ENCODE assay signal across 20 mouse cellular contexts in genomic region chr17:48938711-48939220, GRCm38 (mm10). TPM values are rescaled to one million over a fixed set of nuclear protein-coding genes. Genes with fewer than 3 reads are reported as not detected.
DNase-seq lines count a peak whose midpoint lies in the region; ATAC-seq and TF ChIP-seq lines count a peak whose summit lies in the region.
"Had no signal": no experiment of that assay in that cellular context is flagged by ENCODE, and none has a peak within 500 bp of the region (broad histone marks: within the 10 kb centered on the region; RNA-seq: fewer than 3 reads in every experiment).

No protein-coding gene starts in this region.

- H3K4me2 ChIP-seq in kidney, embryonic 16.5 days (replicated peaks; ENCODE audit: low read depth, low read length): no peak overlapping the region
- H3K4me2 ChIP-seq in hindbrain, embryonic 14.5 days (replicated peaks): no peak overlapping the region
- H3K4me2 ChIP-seq: forebrain, embryonic 13.5 days; heart, embryonic 15.5 days; limb, embryonic 12.5 days; midbrain, embryonic 13.5 days; neural tube, embryonic 15.5 days had no signal

- no peak for TF ChIP-seq POLR2A in kidney, adult 2 months (IDR thresholded peaks at IDR 0.05; ENCODE audit: low read depth, low read length)

- no peak for ATAC-seq in kidney, embryonic 16.5 days (ENCODE audit: low FRiP score, low TSS enrichment)
- ATAC-seq in hindbrain, embryonic 14.5 days (ENCODE audit: low FRiP score): no peak
- ATAC-seq: forebrain, embryonic 13.5 days; inflammation-experienced regulatory T-cells, adult 6 months; midbrain, embryonic 13.5 days had no signal

- TF ChIP-seq CTCF in kidney, adult 2 months (conservative IDR thresholded peaks at IDR 0.05; ENCODE audit: insufficient read depth, insufficient read length, low read depth, low read length): no peak

- peak; percentile 39 for DNase-seq in adrenal gland, postnatal 14 days
- no peak for DNase-seq in adrenal gland, postnatal 25 days
- DNase-seq in kidney, adult 2 months: peak; percentile 81
- peak; percentile 20 for DNase-seq in right cerebral cortex, postnatal 25 days
- DNase-seq in right cerebral cortex, adult 2 months (ENCODE audit: low spot score in 2 of 2): no peak
- no peak for DNase-seq in urinary bladder, postnatal 10 days (ENCODE audit: low spot score)
- no peak for DNase-seq in hindbrain, embryonic 14.5 days (ENCODE audit: low spot score)
- DNase-seq: right cerebral cortex, postnatal 4 days; thymus, postnatal 36 days had no signal

- no peaks in the 10 kb centered on the region for H3K9me3 ChIP-seq in kidney, embryonic 16.5 days (ENCODE audit: low read length)
- H3K9me3 ChIP-seq in hindbrain, embryonic 14.5 days (ENCODE audit: control insufficient read depth, low read length): no peaks in the 10 kb centered on the region
- H3K9me3 ChIP-seq: embryonic facial prominence, embryonic 10.5 days; forebrain, embryonic 13.5 days; heart, embryonic 15.5 days; limb, embryonic 12.5 days; midbrain, embryonic 13.5 days; neural tube, embryonic 15.5 days had no signal

- no peaks in the 10 kb centered on the region for H3K27me3 ChIP-seq in kidney, adult 2 months (replicated peaks; ENCODE audit: control insufficient read depth, insufficient read depth, low read length)
- peaks cover 2% of the 10 kb centered on the region; the same call in 1 of the 2 replicates for H3K27me3 ChIP-seq in kidney, embryonic 16.5 days (ENCODE audit: insufficient read depth, low read length)
- H3K27me3 ChIP-seq in hindbrain, embryonic 14.5 days (ENCODE audit: control insufficient read depth, insufficient read depth, low read length): 0 out of 2 replicates have a peak, but pooled peaks cover 2% of the 10 kb centered on the region
- H3K27me3 ChIP-seq: neural tube, embryonic 15.5 days had no signal

- H3K4me3 ChIP-seq in kidney, adult 2 months (ENCODE audit: insufficient read depth, low read depth, low read length): no peak overlapping the region
- H3K4me3 ChIP-seq in kidney, embryonic 16.5 days (ENCODE audit: low read length): no peak overlapping the region
- no peak overlapping the region for H3K4me3 ChIP-seq in hindbrain, embryonic 14.5 days (replicated peaks; ENCODE audit: low read length)
- H3K4me3 ChIP-seq: embryonic facial prominence, embryonic 10.5 days; forebrain, embryonic 13.5 days; heart, embryonic 15.5 days; layer of hippocampus, adult 2 months; limb, embryonic 12.5 days; midbrain, embryonic 13.5 days; neural tube, embryonic 15.5 days had no signal

- no peak overlapping the region for H3K9ac ChIP-seq in kidney, embryonic 16.5 days (replicated peaks; ENCODE audit: low read length)
- H3K9ac ChIP-seq in hindbrain, embryonic 14.5 days: no peak overlapping the region
- H3K9ac ChIP-seq: forebrain, embryonic 13.5 days; heart, embryonic 15.5 days; limb, embryonic 12.5 days; midbrain, embryonic 13.5 days; neural tube, embryonic 15.5 days had no signal

- no peak overlapping the region for H3K27ac ChIP-seq in kidney, adult 2 months (ENCODE audit: insufficient read depth, low read depth, low read length)
- H3K27ac ChIP-seq in kidney, embryonic 16.5 days (ENCODE audit: low read length): no peak overlapping the region
- no peak overlapping the region for H3K27ac ChIP-seq in hindbrain, embryonic 14.5 days
- H3K27ac ChIP-seq: embryonic facial prominence, embryonic 10.5 days; forebrain, embryonic 13.5 days; heart, embryonic 15.5 days; layer of hippocampus, adult 2 months; limb, embryonic 12.5 days; midbrain, embryonic 13.5 days; neural tube, embryonic 15.5 days had no signal

- no peaks in the 10 kb centered on the region for H3K36me3 ChIP-seq in kidney, adult 2 months (ENCODE audit: control insufficient read depth, insufficient read depth, low read length)
- no peaks in the 10 kb centered on the region for H3K36me3 ChIP-seq in kidney, embryonic 16.5 days (ENCODE audit: insufficient read depth, low read length)
- no peaks in the 10 kb centered on the region for H3K36me3 ChIP-seq in hindbrain, embryonic 14.5 days (replicated peaks; ENCODE audit: control insufficient read depth, insufficient read depth)
- H3K36me3 ChIP-seq: embryonic facial prominence, embryonic 10.5 days; heart, embryonic 15.5 days; limb, embryonic 12.5 days; midbrain, embryonic 13.5 days; neural tube, embryonic 15.5 days had no signal

- H3K4me1 ChIP-seq in kidney, adult 2 months (ENCODE audit: control insufficient read depth, insufficient read depth, low read length): no peaks in the 10 kb centered on the region
- H3K4me1 ChIP-seq in kidney, embryonic 16.5 days (ENCODE audit: insufficient read depth, low read length): peaks cover 29% of the 10 kb centered on the region
- peaks cover 17% of the 10 kb centered on the region; the same call in 1 of the 2 replicates for H3K4me1 ChIP-seq in hindbrain, embryonic 14.5 days (replicated peaks; ENCODE audit: control insufficient read depth, insufficient read depth, low read length)
- H3K4me1 ChIP-seq: embryonic facial prominence, embryonic 10.5 days; heart, embryonic 15.5 days; limb, embryonic 12.5 days had no signal

- 52% methylated on average over 7 of the region's 7 CpGs for WGBS in kidney, adult 2 months
- 61% methylated on average over 7 of the region's 7 CpGs for WGBS in kidney, embryonic 16.5 days
- WGBS in hindbrain, embryonic 14.5 days: 79% methylated on average over 7 of the region's 7 CpGs

RNA-seq across cellular contexts. Expression of gene Lrfn2, which starts 6.6 kb away (rescaled TPM):
- total RNA-seq in adrenal gland, postnatal 14 days (2021): 0.48 and 0.49 TPM in 2 replicates
- total RNA-seq in adrenal gland, postnatal 25 days (2021): 0.18 and 0.38 TPM in 2 replicates
- 0.22 and 0.30 TPM in 2 replicates for polyA plus RNA-seq in kidney, adult 2 months (2012; rRNA removed)
- polyA plus RNA-seq in kidney, embryonic 16.5 days (2015; fragmentation: Nextera tagmentation; extraction: Ambion mirVana): 0.94 and 1.3 TPM in 2 replicates
- polyA plus RNA-seq in hindbrain, embryonic 14.5 days (2014; fragmentation: Nextera tagmentation; extraction: Ambion mirVana): 7.9 and 8.3 TPM in 2 replicates
- total RNA-seq: megakaryocyte progenitor cell, adult 5-6 weeks had no signal
- polyA plus RNA-seq: inflammation-experienced regulatory T-cells, adult 6 months; liver, embryonic 16.5 days had no signal

Comparison
In these comparisons a context has a peak if more than half of its experiments do, and no peak if none do; other contexts are left out.
1. DNase-seq: peak in adrenal gland, postnatal 14 days (single experiment), kidney, adult 2 months (single experiment) and right cerebral cortex, postnatal 25 days (single experiment); none in adrenal gland, postnatal 25 days (single experiment), right cerebral cortex, adult 2 months (0 of 2), urinary bladder, postnatal 10 days (single experiment) and hindbrain, embryonic 14.5 days (single experiment).